ENCODE assay signal across 16 mouse cellular contexts in genomic region chr5:73241332-73241731, GRCm38 (mm10). TPM values are rescaled to one million over a fixed set of nuclear protein-coding genes. Genes with fewer than 3 reads are reported as not detected.
DNase-seq lines count a peak whose midpoint lies in the region; ATAC-seq and TF ChIP-seq lines count a peak whose summit lies in the region.
"Had no signal": no experiment of that assay in that cellular context is flagged by ENCODE, and none has a peak within 500 bp of the region (broad histone marks: within the 10 kb centered on the region; RNA-seq: fewer than 3 reads in every experiment).

No protein-coding gene starts in this region.

- no peak for TF ChIP-seq CTCF in midbrain, postnatal 0 days (IDR thresholded peaks at IDR 0.05)
- no peak for TF ChIP-seq CTCF in cerebellum, adult 2 months (IDR thresholded peaks at IDR 0.05; ENCODE audit: borderline replicate concordance, insufficient read depth, low read depth, low read length)

- TF ChIP-seq POLR2A in cerebellum, adult 2 months (IDR thresholded peaks at IDR 0.05; ENCODE audit: borderline replicate concordance, insufficient read depth, low read length) = no peak

- no peak overlapping the region for H3K9ac ChIP-seq in midbrain, postnatal 0 days (replicated peaks; ENCODE audit: low read length, poor library complexity, severe bottlenecking)
- H3K9ac ChIP-seq: embryonic facial prominence, embryonic 12.5 days; heart, embryonic 15.5 days; lung, embryonic 14.5 days; neural tube, embryonic 13.5 days had no signal

- H3K27me3 ChIP-seq in midbrain, postnatal 0 days (ENCODE audit: insufficient read depth, low read length) = no peaks in the 10 kb centered on the region
- H3K27me3 ChIP-seq in cerebellum, adult 2 months (ENCODE audit: control insufficient read depth, insufficient read depth, low read length) = no peaks in the 10 kb centered on the region
- H3K27me3 ChIP-seq: embryonic facial prominence, embryonic 12.5 days; heart, embryonic 15.5 days; neural tube, embryonic 13.5 days had no signal

- ATAC-seq in monocyte, adult 5-6 weeks (replicated peaks; ENCODE audit: insufficient number of reproducible peaks, low FRiP score, low TSS enrichment, poor library complexity, severe bottlenecking) = 0 out of 2 replicates have a peak, but pooled peaks have one; percentile 16
- ATAC-seq in midbrain, postnatal 0 days (ENCODE audit: low FRiP score) = no peak

- no peak overlapping the region for H3K4me3 ChIP-seq in midbrain, postnatal 0 days (ENCODE audit: low read depth, low read length)
- no peak overlapping the region for H3K4me3 ChIP-seq in cerebellum, adult 2 months (replicated peaks; ENCODE audit: insufficient read depth, low read depth, low read length)
- H3K4me3 ChIP-seq: embryonic facial prominence, embryonic 12.5 days; forebrain, embryonic 10.5 days; heart, embryonic 15.5 days; limb, embryonic 10.5 days; neural tube, embryonic 13.5 days had no signal

- no peaks in the 10 kb centered on the region for H3K9me3 ChIP-seq in midbrain, postnatal 0 days (ENCODE audit: low read length)
- H3K9me3 ChIP-seq: embryonic facial prominence, embryonic 12.5 days; forebrain, embryonic 10.5 days; heart, embryonic 15.5 days; limb, embryonic 10.5 days; neural tube, embryonic 13.5 days had no signal

- H3K4me2 ChIP-seq in midbrain, postnatal 0 days (ENCODE audit: low read depth, low read length, poor library complexity, severe bottlenecking) = no peak overlapping the region
- H3K4me2 ChIP-seq: embryonic facial prominence, embryonic 12.5 days; heart, embryonic 15.5 days; lung, embryonic 14.5 days; neural tube, embryonic 13.5 days had no signal

- DNase-seq in spleen, postnatal 36 days (ENCODE audit: low spot score in 2 of 2) = peak; percentile 66
- DNase-seq in spleen, adult 18-20 months = no peak
- peak; percentile 42 for DNase-seq in c-Kit-positive CD71-negative TER-119-negative erythroid progenitor cells, embryonic 14.5 days (ENCODE audit: low read depth)
- peak; percentile 41 to 52 for DNase-seq in thymus, postnatal 36 days
- no peak for DNase-seq in midbrain, postnatal 0 days (ENCODE audit: low spot score)
- no peak for DNase-seq in gastrocnemius, adult 8-10 months (ENCODE audit: low spot score in 2 of 2)
- DNase-seq in cerebellum, adult 2 months = no peak
- DNase-seq: gastrocnemius, postnatal 14 days; lung, embryonic 14.5 days; retina, postnatal 1 day had no signal

- no peak overlapping the region for H3K27ac ChIP-seq in midbrain, postnatal 0 days (ENCODE audit: low read depth, low read length)
- no peak overlapping the region for H3K27ac ChIP-seq in cerebellum, adult 2 months (ENCODE audit: insufficient read depth, low read length)
- H3K27ac ChIP-seq: embryonic facial prominence, embryonic 12.5 days; forebrain, embryonic 10.5 days; heart, embryonic 15.5 days; limb, embryonic 10.5 days; neural tube, embryonic 13.5 days had no signal

- H3K36me3 ChIP-seq in midbrain, postnatal 0 days (ENCODE audit: insufficient read depth, low read length) = no peaks in the 10 kb centered on the region
- H3K36me3 ChIP-seq: embryonic facial prominence, embryonic 12.5 days; heart, embryonic 15.5 days; limb, embryonic 10.5 days; neural tube, embryonic 13.5 days had no signal

- 0 out of 2 replicates have a peak, but pooled peaks cover 3% of the 10 kb centered on the region for H3K4me1 ChIP-seq in midbrain, postnatal 0 days (ENCODE audit: insufficient read depth, low read length)
- peaks cover 8% of the 10 kb centered on the region for H3K4me1 ChIP-seq in cerebellum, adult 2 months (ENCODE audit: control insufficient read depth, insufficient read depth, low read length)

- 74% methylated on average over 10 of the region's 10 CpGs for WGBS in midbrain, postnatal 0 days
- WGBS in cerebellum, adult 2 months = 37% methylated on average over 10 of the region's 10 CpGs

RNA-seq across cellular contexts. Expression of gene Fryl, which starts 15.1 kb away (rescaled TPM):
- 123 to 248 TPM (median 154 TPM) in 3 replicates for total RNA-seq in monocyte, adult 5-6 weeks (2017)
- total RNA-seq in midbrain, postnatal 0 days (2014; rRNA removed) = 52.8 and 66.2 TPM in 2 replicates
- polyA plus RNA-seq in midbrain, postnatal 0 days (2015; fragmentation: Nextera tagmentation; extraction: Ambion mirVana) = 17.7 and 23.8 TPM in 2 replicates
- 10 to 100 TPM; 17.8 to 22.5 (median 18.8) TPM for total RNA-seq in gastrocnemius, adult 8-10 months (2022)
- 60.2 and 61.4 TPM in 2 replicates for polyA plus RNA-seq in cerebellum, adult 2 months (2012; rRNA removed)

RNA-seq across cellular contexts. Expression of gene Ociad1, which starts 51.3 kb away (rescaled TPM):
- total RNA-seq in monocyte, adult 5-6 weeks (2017) = 252 to 293 TPM (median 259 TPM) in 3 replicates
- total RNA-seq in midbrain, postnatal 0 days (2014; rRNA removed) = 188 and 195 TPM in 2 replicates
- polyA plus RNA-seq in midbrain, postnatal 0 days (2015; fragmentation: Nextera tagmentation; extraction: Ambion mirVana) = 399 and 409 TPM in 2 replicates
- total RNA-seq in gastrocnemius, adult 8-10 months (2022) = 100 to 1,000 TPM; 134 to 158 (median 146) TPM
- 319 and 355 TPM in 2 replicates for polyA plus RNA-seq in cerebellum, adult 2 months (2012; rRNA removed)

Comparison
In these comparisons a context has a peak if more than half of its experiments do, and no peak if none do; other contexts are left out.
1. DNase-seq: peak in spleen, postnatal 36 days (2 of 2), c-Kit-positive CD71-negative TER-119-negative erythroid progenitor cells, embryonic 14.5 days (single experiment) and thymus, postnatal 36 days (2 of 2); none in spleen, adult 18-20 months (0 of 2), midbrain, postnatal 0 days (single experiment), gastrocnemius, adult 8-10 months (0 of 2) and cerebellum, adult 2 months (0 of 2).